Mouse (Mus musculus): ENCODE measurements around the gene Kdm4d. TPM values are rescaled to one million over a fixed set of nuclear protein-coding genes. Genes with fewer than 3 reads are reported as not detected.
"Not testable (repeated sequence)": the region's sequence is repeated elsewhere in the genome, so short reads cannot be mapped to it uniquely, and the experiment has no call there.

Gene Kdm4d
- polyA plus RNA-seq, 1 experiment from 2014 or later: 0.34 TPM

DNA sequence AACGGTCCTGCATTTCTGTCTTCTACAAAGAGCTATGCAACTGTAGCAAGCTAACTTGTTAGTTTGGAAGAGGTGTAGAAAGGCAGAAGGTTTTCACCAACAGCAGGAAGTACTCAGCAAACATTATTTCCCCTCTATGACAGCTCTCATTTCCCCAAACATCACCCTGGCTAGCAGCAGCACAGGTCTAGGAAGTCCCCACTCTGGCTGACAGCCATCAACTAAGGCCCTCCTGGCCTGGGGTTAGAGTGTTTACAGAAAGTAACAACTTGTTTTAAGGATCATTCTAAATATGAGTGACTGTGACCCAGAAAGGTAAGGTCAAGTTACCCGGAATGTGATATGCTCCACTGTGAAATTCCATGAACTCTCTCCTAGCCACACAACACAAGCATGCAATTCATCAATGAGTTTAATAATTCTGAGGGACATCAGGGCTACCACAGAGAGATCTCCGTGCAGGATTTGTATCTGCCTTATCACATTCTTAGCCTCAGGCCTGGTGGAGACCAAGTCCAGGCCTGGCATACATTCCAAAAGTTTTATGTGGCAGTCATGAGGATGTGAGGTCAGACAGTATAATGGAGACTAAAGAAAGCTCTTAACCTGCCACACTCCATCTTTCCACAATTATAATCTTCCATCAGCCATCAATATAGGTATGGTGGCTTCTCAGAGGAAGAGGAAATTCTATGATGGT lies 20.8 kb upstream of the Kdm4d start:
- no peak overlapping the region for H3K27ac ChIP-seq
- H3K36me3 ChIP-seq: no peaks in the 10 kb centered on the region
- H3K4me1 ChIP-seq: peaks cover 7% of the 10 kb centered on the region; the same call in 1 of the 2 replicates
- H3K27me3 ChIP-seq: no peaks in the 10 kb centered on the region
- no peak for ATAC-seq (replicated peaks; ENCODE audit: low FRiP score)
- H3K9me3 ChIP-seq (replicated peaks): no peaks in the 10 kb centered on the region
- H3K9ac ChIP-seq: no peak overlapping the region
- H3K4me2 ChIP-seq: no peak overlapping the region
- H3K4me3 ChIP-seq (replicated peaks): no peak overlapping the region
- 33% methylated on average over 3 of the region's 3 CpGs for WGBS

DNA sequence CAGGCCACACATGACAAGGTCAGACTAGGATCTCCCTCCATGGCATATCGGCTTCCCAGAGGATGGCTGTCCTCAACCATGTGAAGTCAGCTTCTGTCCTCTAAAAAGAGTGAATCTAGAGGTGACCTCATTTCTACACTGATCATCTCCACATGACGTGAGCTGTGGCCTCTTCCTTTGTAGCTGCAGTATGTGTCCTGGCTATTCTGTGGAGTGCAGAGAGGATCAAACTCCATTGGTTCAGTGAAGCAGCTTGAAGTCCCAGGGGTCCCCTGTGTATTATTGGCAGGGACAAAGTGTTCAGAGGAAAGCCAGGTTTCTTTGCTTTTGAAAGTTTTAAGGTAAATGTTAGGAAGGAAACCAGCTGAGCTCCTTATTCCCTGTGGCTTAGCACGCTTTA lies 17.8 kb upstream of the Kdm4d start:
- H3K9me3 ChIP-seq (replicated peaks): no peaks in the 10 kb centered on the region
- H3K4me2 ChIP-seq: no peak overlapping the region
- no peak for ATAC-seq (replicated peaks; ENCODE audit: low FRiP score)
- no peak overlapping the region for H3K4me3 ChIP-seq (replicated peaks)
- H3K9ac ChIP-seq: no peak overlapping the region
- H3K4me1 ChIP-seq: peaks cover 7% of the 10 kb centered on the region; the same call in 1 of the 2 replicates
- no peaks in the 10 kb centered on the region for H3K36me3 ChIP-seq
- H3K27ac ChIP-seq: no peak overlapping the region
- WGBS: 71% methylated on average over 3 of the region's 3 CpGs
- H3K27me3 ChIP-seq: no peaks in the 10 kb centered on the region

DNA sequence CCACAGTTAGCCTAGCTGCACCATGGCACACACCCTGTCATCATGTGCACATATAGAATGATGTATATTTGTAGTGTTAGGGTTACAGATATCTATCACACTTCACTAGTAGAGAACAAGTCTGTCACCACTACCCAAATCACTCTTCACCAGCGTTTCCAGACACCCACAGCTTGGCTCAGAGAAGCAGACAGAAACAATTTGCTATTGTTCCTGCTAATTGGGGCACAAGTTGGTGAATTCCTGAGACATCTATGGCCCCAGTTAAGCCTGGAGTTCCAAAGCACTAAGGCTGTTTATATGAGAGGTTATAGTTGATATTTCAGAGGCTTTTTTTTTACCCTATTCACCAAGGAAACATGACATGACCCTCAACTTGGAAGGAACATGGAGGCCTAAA lies 17.0 kb upstream of the Kdm4d start:
- H3K9ac ChIP-seq: no peak overlapping the region
- no peak for ATAC-seq (replicated peaks; ENCODE audit: low FRiP score)
- H3K36me3 ChIP-seq: peaks cover 7% of the 10 kb centered on the region
- no peak overlapping the region for H3K27ac ChIP-seq
- no peak overlapping the region for H3K4me2 ChIP-seq
- 73% methylated on average over 1 of the region's 1 CpGs for WGBS
- no peaks in the 10 kb centered on the region for H3K9me3 ChIP-seq (replicated peaks)
- no peak overlapping the region for H3K4me3 ChIP-seq (replicated peaks)
- H3K4me1 ChIP-seq: peaks cover 7% of the 10 kb centered on the region; the same call in 1 of the 2 replicates
- no peaks in the 10 kb centered on the region for H3K27me3 ChIP-seq

DNA sequence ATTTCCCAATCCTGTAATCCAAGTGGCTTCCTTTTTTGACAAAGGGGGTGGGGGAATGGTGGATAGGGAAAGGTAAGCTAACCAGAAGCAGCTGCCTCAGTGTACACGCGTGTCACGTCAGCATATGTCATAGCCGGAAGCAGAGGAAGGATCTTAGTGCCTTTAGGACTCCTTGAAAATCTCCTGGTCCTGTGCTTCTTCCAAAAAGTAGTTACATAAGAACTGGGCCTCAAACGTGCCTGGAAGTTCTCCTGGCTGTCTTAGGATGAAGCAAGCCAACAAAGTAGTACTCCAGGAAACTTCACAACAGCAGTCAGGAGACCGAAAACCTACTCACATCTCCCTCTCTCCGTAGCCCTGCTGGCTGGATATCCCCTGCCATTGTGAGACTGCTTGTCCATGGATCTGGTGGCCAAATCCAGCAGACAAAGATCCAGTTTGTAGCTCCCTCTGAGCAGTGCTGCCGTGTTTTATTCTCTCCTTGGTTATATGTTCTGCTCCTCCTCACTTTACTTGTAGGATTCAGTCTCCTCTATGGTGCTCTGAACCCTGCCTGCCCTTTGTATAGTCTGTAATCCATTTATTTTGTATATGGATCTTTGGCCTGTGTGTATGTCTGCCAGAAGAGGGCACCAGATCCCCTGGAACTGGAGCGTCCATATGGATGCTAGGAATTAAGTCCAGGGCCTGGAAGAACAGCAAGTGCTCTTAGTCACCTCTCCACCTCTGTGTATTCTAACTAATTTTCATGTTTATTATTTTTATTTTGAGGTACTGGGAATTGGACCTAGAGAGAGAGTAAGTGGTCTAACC lies 12.6 kb upstream of the Kdm4d start:
- no peaks in the 10 kb centered on the region for H3K4me1 ChIP-seq
- H3K27me3 ChIP-seq: no peaks in the 10 kb centered on the region
- H3K4me2 ChIP-seq: no peak overlapping the region
- 0 out of 2 replicates have a peak, but pooled peaks have one; percentile 25 for ATAC-seq (replicated peaks; ENCODE audit: low FRiP score)
- H3K9ac ChIP-seq: no peak overlapping the region
- H3K36me3 ChIP-seq: peaks cover 47% of the 10 kb centered on the region
- H3K27ac ChIP-seq: no peak overlapping the region
- WGBS: 80% methylated on average over 9 of the region's 9 CpGs
- H3K9me3 ChIP-seq (replicated peaks): no peaks in the 10 kb centered on the region
- no peak overlapping the region for H3K4me3 ChIP-seq (replicated peaks)

DNA sequence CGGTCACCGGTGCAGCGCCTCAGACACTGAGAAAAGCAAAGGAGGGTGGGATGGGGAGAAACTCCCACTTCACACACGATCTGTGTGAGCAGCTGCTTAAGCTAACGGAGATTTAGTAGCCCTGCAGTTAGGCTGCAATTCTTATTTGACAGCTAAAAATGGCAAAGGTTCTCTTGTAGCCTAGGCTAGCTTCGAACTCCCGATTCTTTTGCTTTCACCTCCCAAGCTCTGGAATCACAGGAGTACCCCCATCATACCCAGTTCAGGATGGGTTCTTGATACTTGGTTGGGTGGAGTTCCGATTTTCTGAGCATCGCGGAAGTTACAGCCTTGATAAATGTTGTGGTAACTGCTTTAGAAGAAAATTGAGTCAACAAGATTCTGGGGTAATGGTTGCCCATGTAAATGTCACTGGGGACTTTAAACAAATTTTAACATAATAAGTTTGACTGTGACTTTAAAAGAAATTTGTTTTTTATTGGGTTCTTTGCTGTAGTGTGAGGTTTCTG lies 688 bp upstream of the Kdm4d start:
- peak overlapping the region; percentile 83 for H3K9ac ChIP-seq
- no peak for ATAC-seq (replicated peaks; ENCODE audit: low FRiP score)
- WGBS: 6% methylated on average over 10 of the region's 10 CpGs

DNA sequence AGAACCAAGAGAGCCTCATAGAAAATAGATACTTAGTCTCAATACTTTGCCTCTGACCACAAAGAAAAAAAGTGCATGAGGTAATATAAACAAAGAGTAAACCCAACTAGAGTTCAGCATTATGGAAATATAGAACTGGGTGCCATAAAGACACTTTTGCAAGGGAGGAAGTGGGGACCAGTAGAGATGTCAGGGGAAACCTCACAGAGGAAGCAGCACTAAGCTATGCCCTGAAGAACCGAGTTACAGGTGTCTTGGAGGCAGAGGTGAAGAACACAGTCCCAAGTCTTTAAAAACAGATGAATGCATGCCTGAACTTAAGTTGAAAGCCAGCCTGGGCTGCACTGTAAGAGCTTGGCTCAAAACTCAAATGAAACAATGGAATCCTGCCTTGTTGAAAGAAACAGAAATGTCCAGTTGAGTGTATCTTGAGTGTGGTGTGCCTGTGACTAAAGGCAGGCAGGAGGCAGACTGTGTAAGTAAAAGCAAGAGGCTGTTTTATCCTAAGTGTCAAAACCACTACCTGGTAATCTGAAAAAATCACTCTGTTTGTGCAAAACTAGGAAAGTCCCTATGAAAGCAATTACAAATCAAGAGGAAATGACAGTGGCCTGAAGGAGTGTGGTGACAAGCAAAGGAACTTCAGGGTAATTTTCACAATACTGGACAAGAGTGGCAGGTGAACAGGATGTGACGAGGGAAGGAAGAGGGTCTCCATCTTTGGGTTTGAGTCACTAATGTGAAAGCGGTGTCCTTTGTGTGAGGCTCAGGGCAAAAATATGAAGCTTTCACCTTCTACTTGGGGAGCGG lies 1.2 kb downstream of the Kdm4d start:
- H3K27ac ChIP-seq: no peak overlapping the region
- peaks cover 10% of the 10 kb centered on the region for H3K4me1 ChIP-seq
- H3K4me3 ChIP-seq (replicated peaks): peak overlapping the region; percentile 93
- H3K27me3 ChIP-seq: no peaks in the 10 kb centered on the region
- H3K36me3 ChIP-seq: peaks cover 21% of the 10 kb centered on the region
- 0 out of 2 replicates have a peak overlapping the region, but pooled peaks have one; percentile 73 for H3K9ac ChIP-seq
- no peaks in the 10 kb centered on the region for H3K9me3 ChIP-seq (replicated peaks)
- peak overlapping the region; percentile 81 for H3K4me2 ChIP-seq
- ATAC-seq (replicated peaks; ENCODE audit: low FRiP score): no peak
- WGBS: 85% methylated on average over 4 of the region's 4 CpGs

More for the DNA sequence above, 688 bp upstream of the Kdm4d start:
- no peaks in the 10 kb centered on the region for H3K9me3 ChIP-seq (replicated peaks)
- H3K4me2 ChIP-seq: peak overlapping the region; percentile 63
- peak overlapping the region; percentile 93 for H3K4me3 ChIP-seq (replicated peaks)
- H3K4me1 ChIP-seq: peaks cover 10% of the 10 kb centered on the region
- H3K27me3 ChIP-seq: no peaks in the 10 kb centered on the region
- H3K27ac ChIP-seq: peak overlapping the region; percentile 78
- peaks cover 39% of the 10 kb centered on the region for H3K36me3 ChIP-seq

DNA sequence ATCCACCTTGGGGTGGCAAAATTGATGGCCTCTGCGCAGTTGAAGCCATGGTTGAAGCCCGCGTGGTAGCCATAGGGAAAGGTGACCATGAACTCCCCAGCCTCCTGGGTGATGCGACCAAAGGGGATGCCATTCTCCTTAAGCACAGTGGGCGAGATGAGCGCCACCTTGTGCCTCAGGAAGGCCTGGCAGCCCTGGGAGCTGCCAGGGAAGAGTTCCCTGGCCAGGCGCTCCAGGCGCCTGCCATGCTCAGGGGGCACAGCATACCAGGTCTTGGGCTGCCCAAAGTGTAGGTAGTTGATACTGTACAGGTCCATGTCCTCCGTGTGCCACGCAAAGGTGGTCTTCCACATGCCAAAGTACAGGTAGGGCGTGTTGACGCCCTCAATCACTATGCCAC lies 36.6 kb downstream of the Kdm4d start:
- not testable (repeated sequence) for H3K4me1 ChIP-seq
- WGBS: 86% methylated on average over 12 of the region's 12 CpGs

DNA sequence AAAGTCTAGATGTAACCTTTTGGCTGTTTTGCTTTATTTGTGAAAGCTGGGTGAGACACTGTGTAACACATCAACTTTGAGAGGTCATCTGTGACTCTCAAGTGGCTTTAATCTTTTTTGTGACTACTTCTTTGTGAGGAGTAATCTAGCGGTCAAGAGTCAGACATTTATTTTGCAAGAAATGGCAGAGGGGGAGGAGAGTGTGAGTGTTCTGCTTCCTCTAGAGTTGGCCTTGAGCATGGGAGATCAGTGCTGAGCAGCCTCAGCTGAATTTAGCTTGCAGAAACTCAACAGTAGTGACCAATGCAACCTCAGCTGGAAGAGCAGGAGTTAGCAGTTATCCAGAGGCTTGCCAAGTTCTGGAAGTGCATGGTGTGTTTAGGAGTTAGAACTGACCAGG lies 37.7 kb downstream of the Kdm4d start:
- not testable (repeated sequence) for H3K9me3 ChIP-seq (replicated peaks); H3K27ac ChIP-seq
- WGBS: 85% methylated on average over 1 of the region's 1 CpGs

More for the DNA sequence above, 36.6 kb downstream of the Kdm4d start:
- not testable (repeated sequence) for H3K9me3 ChIP-seq (replicated peaks); H3K27ac ChIP-seq; H3K36me3 ChIP-seq; H3K9ac ChIP-seq; H3K27me3 ChIP-seq; H3K4me2 ChIP-seq; ATAC-seq (replicated peaks; ENCODE audit: low FRiP score); H3K4me3 ChIP-seq (replicated peaks)

DNA sequence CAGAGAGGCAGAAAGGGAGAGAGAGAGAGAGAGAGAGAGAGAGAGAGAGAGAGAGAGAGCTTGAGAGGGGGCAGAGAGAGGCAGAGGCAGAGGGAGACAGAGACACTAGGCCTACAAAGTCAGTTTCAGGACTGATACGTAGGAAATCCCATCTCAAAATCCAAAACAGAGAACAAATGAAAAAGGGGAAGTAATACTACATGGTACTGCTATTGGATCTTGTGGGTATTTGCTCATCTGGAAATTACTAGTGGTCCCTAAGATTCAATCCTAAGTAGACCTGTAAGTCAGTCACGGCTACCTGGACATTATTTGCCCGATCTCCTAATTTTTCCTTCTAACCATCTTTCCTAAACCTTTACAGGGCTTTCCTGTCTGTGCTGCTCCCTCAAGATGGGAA lies 44.0 kb downstream of the Kdm4d start:
- Histone ChIP-seq H3K4me3 (replicated peaks) (no peak overlapping the region), H3K27ac (no peak overlapping the region), H3K9ac (no peak overlapping the region), H3K4me2 (no peak overlapping the region), H3K9me3 (replicated peaks) (no peaks in the 10 kb centered on the region), H3K36me3 (no peaks in the 10 kb centered on the region), H3K27me3 (no peaks in the 10 kb centered on the region), H3K4me1 (no peaks in the 10 kb centered on the region)
- no peak for ATAC-seq (replicated peaks; ENCODE audit: low FRiP score)
- WGBS: 87% methylated on average over 3 of the region's 3 CpGs

More for the DNA sequence above, 37.7 kb downstream of the Kdm4d start:
- H3K36me3 ChIP-seq; H3K27me3 ChIP-seq; ATAC-seq (replicated peaks; ENCODE audit: low FRiP score); H3K9ac ChIP-seq; H3K4me3 ChIP-seq (replicated peaks); H3K4me1 ChIP-seq; H3K4me2 ChIP-seq: not testable (repeated sequence)

DNA sequence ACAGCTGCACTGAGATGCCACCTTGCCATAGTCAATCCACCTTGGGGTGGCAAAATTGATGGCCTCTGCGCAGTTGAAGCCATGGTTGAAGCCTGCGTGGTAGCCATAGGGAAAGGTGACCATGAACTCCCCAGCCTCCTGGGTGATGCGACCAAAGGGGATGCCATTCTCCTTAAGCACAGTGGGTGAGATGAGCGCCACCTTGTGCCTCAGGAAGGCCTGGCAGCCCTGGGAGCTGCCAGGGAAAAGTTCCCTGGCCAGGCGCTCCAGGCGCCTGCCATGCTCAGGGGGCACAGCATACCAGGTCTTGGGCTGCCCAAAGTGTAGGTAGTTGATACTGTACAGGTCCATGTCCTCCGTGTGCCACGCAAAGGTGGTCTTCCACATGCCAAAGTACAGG lies 49.2 kb downstream of the Kdm4d start:
- 73% methylated on average over 8 of the region's 8 CpGs for WGBS
- not testable (repeated sequence) for H3K36me3 ChIP-seq; H3K4me2 ChIP-seq; H3K4me1 ChIP-seq; H3K4me3 ChIP-seq (replicated peaks); H3K9me3 ChIP-seq (replicated peaks); ATAC-seq (replicated peaks; ENCODE audit: low FRiP score); H3K27me3 ChIP-seq; H3K27ac ChIP-seq; H3K9ac ChIP-seq

DNA sequence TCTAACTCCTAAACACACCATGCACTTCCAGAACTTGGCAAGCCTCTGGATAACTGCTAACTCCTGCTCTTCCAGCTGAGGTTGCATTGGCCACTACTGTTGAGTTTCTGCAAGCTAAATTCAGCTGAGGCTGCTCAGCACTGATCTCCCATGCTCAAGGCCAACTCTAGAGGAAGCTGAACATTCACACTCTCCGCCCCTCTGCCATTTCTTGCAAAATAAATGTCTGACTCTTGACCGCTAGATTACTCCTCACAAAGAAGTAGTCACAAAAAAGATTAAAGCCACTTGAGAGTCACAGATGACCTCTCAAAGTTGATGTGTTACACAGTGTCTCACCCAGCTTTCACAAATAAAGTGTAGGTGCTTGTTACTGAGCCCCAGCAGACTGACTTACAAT lies 53.2 kb downstream of the Kdm4d start:
- not testable (repeated sequence) for H3K4me2 ChIP-seq; H3K27ac ChIP-seq; H3K4me1 ChIP-seq; H3K27me3 ChIP-seq; ATAC-seq (replicated peaks; ENCODE audit: low FRiP score); H3K4me3 ChIP-seq (replicated peaks); H3K36me3 ChIP-seq; H3K9me3 ChIP-seq (replicated peaks); H3K9ac ChIP-seq
- WGBS: 89% methylated on average over 2 of the region's 2 CpGs

DNA sequence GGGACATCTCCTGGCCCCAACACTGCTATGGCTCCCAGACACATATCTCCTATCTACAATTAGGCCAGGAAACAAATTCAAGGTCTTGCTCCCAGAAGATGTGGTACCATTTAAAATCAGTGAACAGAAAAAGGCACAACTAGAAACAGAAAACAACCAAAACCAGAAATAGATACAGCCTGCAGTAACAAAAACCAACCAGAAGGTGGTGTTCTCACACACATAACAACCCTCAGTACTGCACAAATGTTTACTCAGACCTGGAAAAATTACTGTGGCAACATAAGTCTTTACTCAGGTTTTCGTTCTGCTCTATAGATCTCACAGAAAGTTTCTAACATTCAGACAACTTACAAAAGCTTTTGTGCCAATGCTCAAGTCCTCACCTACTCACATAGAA lies 59.9 kb downstream of the Kdm4d start:
- 90% methylated on average over 1 of the region's 1 CpGs for WGBS
- no peaks in the 10 kb centered on the region for H3K9me3 ChIP-seq (replicated peaks)
- no peak overlapping the region for H3K9ac ChIP-seq
- H3K4me3 ChIP-seq (replicated peaks): no peak overlapping the region
- H3K4me2 ChIP-seq: no peak overlapping the region
- H3K27ac ChIP-seq: no peak overlapping the region
- H3K4me1 ChIP-seq: no peaks in the 10 kb centered on the region
- H3K36me3 ChIP-seq: no peaks in the 10 kb centered on the region
- ATAC-seq (replicated peaks; ENCODE audit: low FRiP score): no peak
- no peaks in the 10 kb centered on the region for H3K27me3 ChIP-seq
